Mouse (Mus musculus): ENCODE measurements around the gene Smco3. TPM values are rescaled to one million over a fixed set of nuclear protein-coding genes. Genes with fewer than 3 reads are reported as not detected.

Smco3 gene
- polyA plus RNA-seq, 1 experiment from 2014 or later: not detected

DNA sequence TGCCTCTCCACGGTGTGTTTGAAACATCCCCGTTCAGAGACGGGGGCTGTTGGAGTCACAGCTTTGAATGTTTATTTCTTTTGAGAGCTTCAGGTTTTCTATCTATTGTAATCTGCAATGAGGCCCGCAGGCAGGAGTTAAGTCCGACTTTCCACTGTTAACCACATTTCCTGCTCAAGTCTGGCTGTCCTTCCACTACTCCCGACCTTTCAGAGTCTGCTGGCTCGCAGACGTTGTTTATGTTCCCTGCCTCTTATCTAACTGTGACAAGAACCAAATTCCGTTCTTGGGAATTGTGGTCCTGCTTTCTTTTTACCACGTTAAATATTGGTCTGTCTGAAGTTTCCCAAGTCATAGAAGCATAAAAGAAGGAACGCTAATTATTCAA lies 22.6 kb upstream of the Smco3 start:
- Histone ChIP-seq H3K4me3 (replicated peaks) (no peak overlapping the region), H3K4me1 (replicated peaks) (peaks cover 25% of the 10 kb centered on the region), H3K9ac (replicated peaks) (no peak overlapping the region), H3K4me2 (peak overlapping the region; percentile 18; the same call in 1 of the 2 replicates), H3K27ac (no peak overlapping the region), H3K9me3 (no peaks in the 10 kb centered on the region), H3K36me3 (no peaks in the 10 kb centered on the region), H3K27me3 (no peaks in the 10 kb centered on the region; the same call in 1 of the 2 replicates)
- WGBS: 31% methylated on average over 11 of the region's 11 CpGs
- no peak for ATAC-seq (ENCODE audit: insufficient number of reproducible peaks, insufficient read depth, low FRiP score, low TSS enrichment, low read depth)

DNA sequence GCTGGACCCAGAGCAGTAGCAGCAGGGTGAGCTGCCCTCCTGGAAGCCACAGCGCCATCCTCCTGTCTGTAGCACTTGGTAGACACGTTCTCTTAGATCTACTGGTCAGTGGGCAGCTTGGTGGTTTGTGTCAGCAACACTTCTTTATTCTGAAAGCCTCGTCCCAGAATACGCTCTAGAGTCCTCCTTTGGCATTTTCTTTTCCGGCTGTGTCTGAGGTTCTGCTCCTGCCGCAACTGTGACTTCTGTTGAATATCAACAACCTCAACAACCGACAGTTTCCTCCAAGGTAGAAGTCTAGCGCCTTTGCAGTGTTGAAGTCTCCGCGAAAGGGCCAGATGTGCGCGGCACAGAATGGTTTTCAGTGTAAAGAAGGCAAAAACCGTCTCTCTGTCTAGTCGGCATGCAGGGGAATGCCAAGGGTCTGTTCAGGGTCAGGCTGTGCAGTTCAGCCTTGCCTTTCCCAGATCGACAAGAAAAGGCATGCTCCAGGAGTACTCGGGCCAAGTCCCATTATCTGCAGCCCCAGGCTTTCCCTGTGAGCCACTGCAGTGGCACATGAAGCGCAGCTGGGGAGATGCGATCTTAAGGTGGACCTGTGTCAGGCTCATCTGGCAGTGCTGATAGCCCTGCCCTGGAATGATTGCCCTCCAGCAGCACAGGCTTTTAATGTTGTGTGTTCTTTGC lies 22.1 kb upstream of the Smco3 start, which contains the start of gene Art4:
Gene Art4, minus strand, starts transcription at position 548 of the 687 bp plus-strand sequence.
- no peaks in the 10 kb centered on the region for H3K36me3 ChIP-seq
- peak within 1 kb of the TSS; percentile 8; the same call in 1 of the 2 replicates for H3K4me3 ChIP-seq (replicated peaks)
- H3K27me3 ChIP-seq: no peaks in the 10 kb centered on the region; the same call in 1 of the 2 replicates
- H3K9ac ChIP-seq (replicated peaks): no peak within 1 kb of the TSS
- H3K4me1 ChIP-seq (replicated peaks): peaks cover 31% of the 10 kb centered on the region
- H3K27ac ChIP-seq: peak within 1 kb of the TSS; percentile 32; the same call in 1 of the 2 replicates
- 60% methylated on average over 18 of the region's 18 CpGs for WGBS
- H3K9me3 ChIP-seq: no peaks in the 10 kb centered on the region
- H3K4me2 ChIP-seq: peak within 1 kb of the TSS; percentile 18
- no peak for ATAC-seq (ENCODE audit: insufficient number of reproducible peaks, insufficient read depth, low FRiP score, low TSS enrichment, low read depth)

DNA sequence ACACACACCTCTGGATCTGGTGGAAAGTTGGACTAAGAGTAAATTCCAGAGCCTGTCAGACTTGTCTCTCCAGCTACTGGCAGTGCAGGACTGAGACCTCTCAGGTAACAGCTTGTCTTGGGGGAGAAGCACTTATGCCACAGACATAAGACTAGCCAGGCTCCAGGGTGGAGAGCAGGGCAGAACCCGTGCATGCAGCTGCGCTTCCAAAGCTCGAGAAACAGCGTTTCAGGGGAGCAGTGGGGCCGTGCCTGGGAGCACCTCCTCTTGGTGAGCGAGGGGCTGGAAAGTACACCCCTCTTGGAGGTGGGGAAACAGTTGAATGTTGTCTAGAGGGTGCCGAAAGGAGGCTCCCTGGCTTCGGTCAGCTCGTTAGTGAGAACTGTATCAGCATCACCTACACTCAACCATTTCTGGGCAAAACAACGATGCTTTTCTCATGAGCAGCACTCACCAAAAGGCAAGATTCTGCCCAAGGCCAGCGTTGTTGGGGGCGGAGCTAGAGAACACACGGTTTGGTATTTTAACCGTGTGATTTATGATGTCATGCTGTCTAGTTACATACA lies 20.9 kb upstream of the Smco3 start:
- Histone ChIP-seq H3K9ac (replicated peaks) (0 out of 2 replicates have a peak overlapping the region, but pooled peaks have one; percentile 31), H3K4me1 (replicated peaks) (peaks cover 33% of the 10 kb centered on the region), H3K36me3 (no peaks in the 10 kb centered on the region), H3K4me3 (replicated peaks) (no peak overlapping the region), H3K27me3 (no peaks in the 10 kb centered on the region; the same call in 1 of the 2 replicates), H3K9me3 (no peaks in the 10 kb centered on the region), H3K27ac (peak overlapping the region; percentile 80), H3K4me2 (peak overlapping the region; percentile 15; the same call in 1 of the 2 replicates)
- 45% methylated on average over 14 of the region's 14 CpGs for WGBS
- no peak for ATAC-seq (ENCODE audit: insufficient number of reproducible peaks, insufficient read depth, low FRiP score, low TSS enrichment, low read depth)

DNA sequence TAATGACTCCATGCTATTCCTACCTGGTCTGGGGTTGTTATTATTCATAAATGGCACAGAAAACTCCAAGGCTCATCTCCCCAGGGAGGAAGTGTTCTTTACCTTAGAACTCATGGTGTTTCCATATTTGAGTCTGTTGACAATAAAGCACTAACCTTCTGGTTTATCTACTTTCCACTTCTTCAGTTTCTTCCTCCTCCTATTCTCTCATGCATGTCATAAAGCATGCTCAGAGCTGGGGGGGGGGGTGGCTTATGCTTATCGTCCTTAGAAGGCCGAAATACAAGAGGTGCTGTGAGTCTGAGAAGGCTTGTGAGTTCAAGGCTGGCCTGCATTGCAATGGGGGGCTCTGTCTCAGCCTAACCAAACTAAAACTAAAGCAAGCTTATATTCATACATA lies 19.9 kb upstream of the Smco3 start:
- ATAC-seq (ENCODE audit: insufficient number of reproducible peaks, insufficient read depth, low FRiP score, low TSS enrichment, low read depth): no peak
- no peak overlapping the region for H3K4me2 ChIP-seq
- H3K27ac ChIP-seq: no peak overlapping the region
- H3K9me3 ChIP-seq: no peaks in the 10 kb centered on the region
- no peak overlapping the region for H3K4me3 ChIP-seq (replicated peaks)
- no peak overlapping the region for H3K9ac ChIP-seq (replicated peaks)
- H3K36me3 ChIP-seq: no peaks in the 10 kb centered on the region
- WGBS: 81% methylated on average over 2 of the region's 2 CpGs
- H3K27me3 ChIP-seq: no peaks in the 10 kb centered on the region; the same call in 1 of the 2 replicates
- H3K4me1 ChIP-seq (replicated peaks): peaks cover 33% of the 10 kb centered on the region

DNA sequence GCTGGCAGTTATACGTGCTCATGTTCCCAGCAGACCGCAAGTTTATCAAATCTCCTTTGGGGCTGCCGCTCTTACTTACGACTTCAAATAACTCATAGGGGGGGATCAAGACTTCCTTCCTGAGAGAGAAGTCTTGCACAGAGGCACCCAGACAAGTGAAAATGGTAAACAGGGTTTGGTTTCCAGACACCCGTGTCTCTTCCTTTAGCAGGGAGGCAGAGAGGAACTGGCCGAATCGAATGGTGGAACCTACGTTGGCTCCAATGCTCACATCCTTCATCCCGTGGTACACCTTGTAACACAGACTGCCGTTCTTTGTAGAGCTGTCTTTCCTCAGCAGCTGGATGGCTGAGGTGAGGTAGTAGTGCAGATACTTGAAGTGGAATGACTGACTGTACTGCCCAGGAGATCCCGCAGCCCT lies 19.1 kb upstream of the Smco3 start:
- WGBS: 82% methylated on average over 11 of the region's 11 CpGs
- Histone ChIP-seq H3K27me3 (no peaks in the 10 kb centered on the region; the same call in 1 of the 2 replicates), H3K4me2 (no peak overlapping the region), H3K27ac (no peak overlapping the region), H3K9ac (replicated peaks) (no peak overlapping the region), H3K9me3 (no peaks in the 10 kb centered on the region), H3K4me1 (replicated peaks) (peaks cover 33% of the 10 kb centered on the region), H3K36me3 (no peaks in the 10 kb centered on the region), H3K4me3 (replicated peaks) (no peak overlapping the region)
- ATAC-seq (ENCODE audit: insufficient number of reproducible peaks, insufficient read depth, low FRiP score, low TSS enrichment, low read depth): no peak

DNA sequence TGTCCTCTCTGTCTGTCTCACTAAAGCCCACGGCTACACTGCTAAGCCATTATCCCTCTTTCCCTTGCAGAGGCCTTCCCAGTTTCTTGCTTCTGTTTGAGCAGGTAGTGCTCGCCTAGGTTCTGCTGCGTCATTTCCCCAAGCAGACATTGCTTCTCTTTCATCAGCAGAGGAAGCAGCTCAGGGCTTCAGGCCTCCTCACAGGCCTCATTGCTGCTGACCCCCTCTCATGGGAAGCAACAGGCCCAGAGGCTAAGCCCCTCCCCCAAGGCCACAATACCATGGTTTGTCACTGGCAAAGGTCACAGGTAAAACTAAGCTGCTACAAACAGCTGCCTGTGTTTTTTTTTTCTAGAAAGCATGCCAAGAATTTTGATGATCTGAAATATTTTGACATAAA lies 17.5 kb upstream of the Smco3 start:
- Histone ChIP-seq H3K9me3 (no peaks in the 10 kb centered on the region), H3K4me1 (replicated peaks) (peaks cover 27% of the 10 kb centered on the region), H3K4me2 (no peak overlapping the region; the same call in 1 of the 2 replicates), H3K27me3 (no peaks in the 10 kb centered on the region), H3K36me3 (no peaks in the 10 kb centered on the region), H3K9ac (replicated peaks) (no peak overlapping the region), H3K4me3 (replicated peaks) (no peak overlapping the region), H3K27ac (peak overlapping the region; percentile 80)
- 39% methylated on average over 3 of the region's 3 CpGs for WGBS
- no peak for ATAC-seq (ENCODE audit: insufficient number of reproducible peaks, insufficient read depth, low FRiP score, low TSS enrichment, low read depth)

DNA sequence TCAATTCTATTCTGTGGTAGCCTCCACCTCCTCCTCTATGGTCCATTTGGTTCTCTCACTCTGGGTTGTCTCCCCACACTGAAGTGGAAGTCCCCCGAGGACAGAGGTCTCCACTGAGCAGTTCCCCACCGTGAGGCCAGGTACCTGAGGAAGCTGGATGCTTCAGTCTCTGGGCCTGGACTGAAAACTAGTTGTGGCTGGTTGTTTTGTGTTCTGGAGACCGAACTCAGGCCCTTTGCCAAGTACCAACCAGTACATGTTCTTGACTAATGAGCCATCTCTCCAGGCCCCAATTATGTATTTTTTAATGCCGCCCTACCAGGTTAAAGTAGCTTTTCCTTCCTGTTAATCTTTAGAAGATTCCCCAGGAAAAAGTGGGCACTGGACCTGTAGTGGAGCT lies 17.1 kb upstream of the Smco3 start:
- Histone ChIP-seq H3K4me3 (replicated peaks) (no peak overlapping the region), H3K36me3 (no peaks in the 10 kb centered on the region), H3K27ac (peak overlapping the region; percentile 80), H3K4me1 (replicated peaks) (peaks cover 23% of the 10 kb centered on the region), H3K27me3 (no peaks in the 10 kb centered on the region), H3K4me2 (peak overlapping the region; percentile 15; the same call in 1 of the 2 replicates), H3K9ac (replicated peaks) (no peak overlapping the region), H3K9me3 (no peaks in the 10 kb centered on the region)
- ATAC-seq (ENCODE audit: insufficient number of reproducible peaks, insufficient read depth, low FRiP score, low TSS enrichment, low read depth): no peak
- 81% methylated on average over 4 of the region's 4 CpGs for WGBS

DNA sequence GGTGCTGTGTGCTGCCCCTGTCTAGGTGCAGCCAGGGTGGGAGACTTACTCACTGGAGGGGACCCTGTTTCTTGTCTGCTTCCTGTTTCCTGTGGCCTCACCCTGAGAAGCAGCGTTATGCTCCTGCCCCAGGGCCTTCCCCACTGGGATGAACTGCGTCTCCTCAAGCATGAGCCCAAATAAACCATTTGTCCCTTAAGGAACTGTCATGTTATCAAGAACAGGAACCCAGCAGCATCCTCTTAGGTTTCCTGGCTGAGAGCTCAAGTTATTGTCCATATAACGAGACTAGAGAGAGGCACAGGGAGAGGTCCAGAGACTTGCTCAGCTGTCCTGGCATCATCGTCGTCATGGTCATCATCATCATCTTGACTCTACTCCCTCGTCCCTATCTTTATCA lies 15.0 kb upstream of the Smco3 start:
- H3K9ac ChIP-seq (replicated peaks): no peak overlapping the region
- H3K4me2 ChIP-seq: no peak overlapping the region
- H3K4me3 ChIP-seq (replicated peaks): no peak overlapping the region
- H3K27me3 ChIP-seq: no peaks in the 10 kb centered on the region
- 76% methylated on average over 6 of the region's 6 CpGs for WGBS
- no peaks in the 10 kb centered on the region for H3K9me3 ChIP-seq
- no peaks in the 10 kb centered on the region for H3K36me3 ChIP-seq
- H3K4me1 ChIP-seq (replicated peaks): peaks cover 12% of the 10 kb centered on the region
- no peak overlapping the region for H3K27ac ChIP-seq
- ATAC-seq (ENCODE audit: insufficient number of reproducible peaks, insufficient read depth, low FRiP score, low TSS enrichment, low read depth): no peak

DNA sequence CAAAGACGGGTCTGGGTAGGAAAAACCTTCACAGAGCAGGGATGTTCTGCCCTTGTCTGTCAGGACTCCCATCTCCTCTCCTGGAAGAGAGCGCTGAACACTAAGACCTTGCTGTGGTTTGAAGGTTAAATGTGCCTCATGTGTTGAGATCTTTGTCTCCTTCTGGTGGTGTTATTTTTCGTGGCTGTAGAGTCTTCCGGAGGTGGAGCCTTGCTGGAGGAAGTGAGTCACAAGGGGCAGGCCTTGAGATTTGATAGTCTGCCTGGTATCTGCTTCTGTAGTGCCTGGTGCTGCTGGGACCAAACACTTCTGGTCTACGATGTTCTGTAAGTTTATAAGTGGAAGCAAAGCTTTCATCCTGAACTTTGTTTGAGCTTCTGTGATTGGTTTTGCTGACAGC lies 13.7 kb upstream of the Smco3 start:
- no peaks in the 10 kb centered on the region for H3K9me3 ChIP-seq
- no peak overlapping the region for H3K4me2 ChIP-seq
- no peak overlapping the region for H3K27ac ChIP-seq
- no peak overlapping the region for H3K4me3 ChIP-seq (replicated peaks)
- 87% methylated on average over 5 of the region's 5 CpGs for WGBS
- no peak for ATAC-seq (ENCODE audit: insufficient number of reproducible peaks, insufficient read depth, low FRiP score, low TSS enrichment, low read depth)
- no peaks in the 10 kb centered on the region for H3K36me3 ChIP-seq
- no peak overlapping the region for H3K9ac ChIP-seq (replicated peaks)
- peaks cover 9% of the 10 kb centered on the region for H3K4me1 ChIP-seq (replicated peaks)
- no peaks in the 10 kb centered on the region for H3K27me3 ChIP-seq

DNA sequence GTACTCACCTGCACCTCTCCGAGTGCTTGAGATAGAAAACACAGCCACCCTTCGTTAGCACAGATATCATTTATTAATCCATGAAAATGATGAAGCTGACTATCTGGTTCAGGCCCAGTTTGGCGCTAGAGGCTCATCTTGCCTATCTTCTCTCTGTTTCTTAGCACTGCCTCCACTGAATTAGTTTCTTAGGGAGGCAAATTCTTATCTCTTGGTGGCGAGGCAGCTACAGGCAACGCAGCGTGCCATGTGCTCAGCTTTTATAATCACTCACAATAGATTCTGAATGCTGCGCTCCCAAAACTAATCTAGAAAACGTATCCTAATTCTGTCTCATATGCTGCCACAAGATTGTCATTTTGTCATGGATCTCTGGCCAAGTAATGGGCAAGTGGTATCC lies 13.1 kb upstream of the Smco3 start:
- Histone ChIP-seq H3K9ac (replicated peaks) (no peak overlapping the region), H3K36me3 (no peaks in the 10 kb centered on the region), H3K27ac (no peak overlapping the region), H3K27me3 (no peaks in the 10 kb centered on the region), H3K4me2 (no peak overlapping the region), H3K4me1 (replicated peaks) (peaks cover 9% of the 10 kb centered on the region), H3K4me3 (replicated peaks) (no peak overlapping the region), H3K9me3 (no peaks in the 10 kb centered on the region)
- 92% methylated on average over 8 of the region's 8 CpGs for WGBS
- ATAC-seq (ENCODE audit: insufficient number of reproducible peaks, insufficient read depth, low FRiP score, low TSS enrichment, low read depth): no peak

DNA sequence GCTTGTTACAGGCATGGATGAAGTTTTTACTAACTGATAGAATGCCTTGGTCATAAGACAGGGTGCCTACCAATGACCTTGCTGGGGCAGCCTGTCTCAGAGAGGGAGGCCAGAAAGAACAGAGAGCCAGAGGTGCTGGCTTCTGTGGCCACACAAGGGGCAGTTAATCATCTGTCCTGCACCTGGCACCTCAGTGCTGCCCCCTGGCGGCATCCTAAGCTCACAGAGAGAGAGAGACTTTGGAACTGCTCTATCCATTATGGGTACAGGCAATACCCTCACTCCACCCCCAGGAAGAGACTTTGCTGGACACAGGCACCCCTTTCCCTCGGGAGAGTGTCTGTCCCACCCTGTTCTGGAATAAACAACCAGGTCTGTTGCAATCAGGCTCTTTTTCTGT lies 12.5 kb upstream of the Smco3 start:
- 30% methylated on average over 2 of the region's 2 CpGs for WGBS
- peaks cover 7% of the 10 kb centered on the region for H3K4me1 ChIP-seq (replicated peaks)
- no peak overlapping the region for H3K9ac ChIP-seq (replicated peaks)
- H3K36me3 ChIP-seq: no peaks in the 10 kb centered on the region
- ATAC-seq (ENCODE audit: insufficient number of reproducible peaks, insufficient read depth, low FRiP score, low TSS enrichment, low read depth): no peak
- H3K27ac ChIP-seq: no peak overlapping the region
- no peak overlapping the region for H3K4me2 ChIP-seq
- no peaks in the 10 kb centered on the region for H3K27me3 ChIP-seq
- no peaks in the 10 kb centered on the region for H3K9me3 ChIP-seq
- no peak overlapping the region for H3K4me3 ChIP-seq (replicated peaks)

All from limb, embryonic 12.5 days (tissue).